Mouse (Mus musculus) regulatory T cell (primary cell): ENCODE measurements around the gene Baiap2l1.
"Not testable (repeated sequence)": the region's sequence is repeated elsewhere in the genome, so short reads cannot be mapped to it uniquely, and the experiment has no call there.

Experiments used
- in situ Hi-C: fragments of 300-600 bp; cut with MboI, MseI; formaldehyde crosslinking; loops from one replicate; pipeline ENCODE4 v1.15.1; 2025; ENCODE audit warnings: high pct_unique_total_duplicates

Baiap2l1 gene

GRCm38 (mm10) chr5:144357881-144358591 is at the start of gene Baiap2l1:
Gene Baiap2l1 (minus strand): TSS chr5:144358112.
- in situ Hi-C loops = no loop called here

DNA sequence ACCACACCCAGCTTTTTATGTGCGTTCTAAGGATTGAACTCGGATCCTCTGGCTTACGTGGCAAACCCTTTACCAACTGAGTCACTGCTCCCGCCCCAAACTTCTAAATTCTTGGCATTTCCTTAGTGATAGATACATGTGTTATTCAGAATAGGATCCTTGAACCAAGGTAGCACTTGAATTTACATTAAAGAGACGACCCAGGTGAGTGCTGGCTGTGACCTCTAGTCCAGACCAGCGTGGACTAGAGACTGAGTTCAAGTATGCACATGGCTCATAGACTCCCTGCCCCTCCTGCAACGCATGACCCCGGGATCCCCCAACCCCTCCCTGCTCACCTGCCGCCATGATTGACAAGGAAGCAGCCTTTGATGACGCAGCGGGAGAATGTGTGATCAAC is 48.3 kb upstream of the Baiap2l1 start:
- in situ Hi-C loops = no loop called here

DNA sequence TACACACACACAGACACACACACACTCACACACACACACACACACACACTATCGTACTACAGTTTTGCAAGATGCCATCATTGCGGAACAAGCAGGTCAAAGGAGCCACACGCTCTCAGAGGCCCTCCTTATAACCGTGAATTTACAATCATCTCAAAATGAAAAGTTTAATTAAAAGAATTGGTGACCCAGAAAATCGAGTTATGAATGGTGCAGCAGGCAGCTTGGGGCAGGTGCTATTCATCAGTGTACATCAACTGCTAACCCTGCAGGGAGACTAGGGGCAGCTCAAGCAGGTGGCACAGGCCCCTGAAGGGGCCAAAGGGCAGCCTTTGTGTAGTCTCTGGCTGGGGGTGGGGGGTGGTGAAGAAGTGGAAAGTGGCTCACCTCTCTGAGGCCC is 42.9 kb upstream of the Baiap2l1 start:
- in situ Hi-C loops = no loop called here

DNA sequence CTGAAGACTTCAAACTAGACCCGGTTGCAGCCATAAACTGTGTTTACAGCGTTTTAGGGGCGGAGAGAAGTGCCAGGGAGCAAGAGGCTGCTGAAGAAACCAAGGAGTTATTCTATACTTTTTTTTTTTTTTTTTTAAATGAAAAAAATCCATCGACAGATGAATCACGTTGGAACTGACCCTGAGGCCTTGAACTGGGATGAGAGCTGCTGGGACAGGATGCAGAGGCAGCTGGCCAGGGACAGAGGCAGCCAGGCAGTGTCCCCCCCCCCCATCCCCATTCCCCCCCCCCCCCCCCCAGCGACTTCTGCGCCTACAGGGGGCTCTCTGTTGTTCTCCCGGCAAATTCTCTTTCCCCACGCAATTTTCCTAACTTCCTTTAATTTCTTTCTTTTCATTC is 39.7 kb upstream of the Baiap2l1 start:
- in situ Hi-C loops = no loop called here

DNA sequence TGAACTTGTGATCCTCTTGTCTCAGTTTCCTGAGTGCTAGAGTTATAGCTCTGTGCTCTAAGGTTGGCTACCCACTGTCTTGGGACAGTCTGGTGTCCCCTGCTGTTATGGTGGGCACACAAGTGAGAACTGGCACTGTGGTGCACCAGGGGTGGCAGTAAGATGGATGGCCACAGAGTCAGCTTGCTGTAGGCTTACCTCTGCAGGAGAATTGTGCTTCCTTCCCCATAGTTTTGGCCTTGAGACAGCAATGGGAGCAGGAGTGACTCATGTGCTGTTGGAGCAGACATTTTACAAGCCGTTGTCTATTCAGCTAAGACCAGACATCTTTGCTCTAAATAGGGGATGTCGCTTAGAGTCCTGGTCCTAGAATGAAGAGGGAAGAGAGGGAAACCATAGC is 36.2 kb upstream of the Baiap2l1 start:
- in situ Hi-C loops = no loop called here

- in situ Hi-C loops = loop anchor here (5.0 kb wide), 1 partner anchor 349 kb away; no protein-coding TSS in a partner anchor
Observed at GRCm38 (mm10) chr5:144387851-144388250, 29.9 kb upstream of the Baiap2l1 start.

GRCm38 (mm10) chr5:144383936-144384335 is 26.0 kb upstream of the Baiap2l1 start:
- in situ Hi-C loops = no loop called here

DNA sequence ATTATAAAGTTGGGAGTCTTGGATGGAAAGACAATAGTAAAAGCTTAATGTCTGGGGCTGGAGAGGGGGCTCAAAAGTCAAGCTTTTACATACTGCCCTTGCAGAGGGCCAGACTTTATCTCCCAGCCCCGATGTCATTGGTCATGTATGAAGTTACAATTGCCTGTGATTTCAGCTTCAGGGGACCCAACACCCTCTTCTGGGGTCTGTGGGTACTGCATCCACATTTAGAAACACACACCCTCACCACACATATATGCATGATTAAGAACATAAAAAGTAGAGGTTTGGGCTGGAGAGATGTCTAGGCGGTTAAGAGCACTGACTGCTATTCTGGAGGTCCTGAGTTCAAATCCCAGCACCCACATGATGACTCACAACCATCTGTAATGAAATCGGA is 23.9 kb upstream of the Baiap2l1 start:
- in situ Hi-C loops = no loop called here

GRCm38 (mm10) chr5:144380689-144381088 is 22.8 kb upstream of the Baiap2l1 start:
- in situ Hi-C loops = no loop called here

DNA sequence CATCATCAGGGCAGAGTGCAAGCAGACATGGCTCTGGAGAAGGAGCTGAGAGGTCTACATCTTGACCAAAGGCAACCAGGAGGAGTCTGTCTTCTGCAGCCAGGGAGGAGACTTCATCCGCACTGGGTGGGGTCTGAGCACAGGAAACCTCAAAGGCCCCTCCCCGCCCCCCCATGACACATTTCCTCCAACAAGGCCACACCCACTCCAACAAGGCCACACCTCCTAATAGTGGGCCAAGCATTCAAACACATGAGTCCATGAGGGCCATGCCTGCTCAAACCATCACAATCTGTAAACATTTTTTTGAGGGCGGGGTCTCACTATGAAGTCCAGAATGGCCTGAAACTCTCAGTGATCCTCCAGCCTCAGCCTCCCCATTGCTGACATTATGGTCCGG is 21.5 kb upstream of the Baiap2l1 start:
- in situ Hi-C loops = no loop called here

GRCm38 (mm10) chr5:144372885-144373284 is 15.0 kb upstream of the Baiap2l1 start:
- in situ Hi-C loops = no loop called here

GRCm38 (mm10) chr5:144372177-144372576 is 14.3 kb upstream of the Baiap2l1 start:
- in situ Hi-C loops = no loop called here

- in situ Hi-C loops = no loop called here
Observed at GRCm38 (mm10) chr5:144370986-144371385, 13.1 kb upstream of the Baiap2l1 start.

DNA sequence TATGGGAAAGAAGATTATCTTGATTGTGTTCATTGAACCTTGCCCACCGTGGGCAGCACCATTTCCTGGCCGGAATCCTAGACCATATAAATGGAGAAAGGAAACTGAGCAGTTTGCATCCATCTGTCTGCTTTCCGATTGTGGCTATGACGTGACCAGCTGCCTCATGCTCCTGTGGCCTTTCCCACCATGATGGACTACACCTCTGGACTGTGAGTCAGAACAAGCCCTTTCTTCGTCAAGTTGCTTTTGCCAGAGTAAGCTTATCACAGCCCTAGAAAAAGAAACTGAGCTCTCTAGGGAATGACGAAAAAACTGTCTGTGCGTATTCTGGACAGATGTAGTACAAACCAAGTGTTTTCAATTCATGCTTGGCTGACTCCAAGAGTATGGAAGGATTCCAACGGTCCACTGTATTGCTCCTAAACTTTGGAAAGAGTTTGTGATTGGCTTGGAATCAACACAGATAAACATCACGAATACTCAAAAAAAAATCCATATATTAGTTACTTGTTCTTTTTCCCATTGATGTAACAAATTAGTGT is 10.8 kb upstream of the Baiap2l1 start:
- in situ Hi-C loops = no loop called here

- in situ Hi-C loops = not testable (repeated sequence)
Observed at GRCm38 (mm10) chr5:144366551-144366950, 8.6 kb upstream of the Baiap2l1 start.

GRCm38 (mm10) chr5:144364680-144365357 is 6.9 kb upstream of the Baiap2l1 start:
- in situ Hi-C loops = no loop called here

- in situ Hi-C loops = no loop called here
Observed at GRCm38 (mm10) chr5:144360346-144360745, 2.4 kb upstream of the Baiap2l1 start.

GRCm38 (mm10) chr5:144359886-144360285 is 2.0 kb upstream of the Baiap2l1 start:
- in situ Hi-C loops = no loop called here

DNA sequence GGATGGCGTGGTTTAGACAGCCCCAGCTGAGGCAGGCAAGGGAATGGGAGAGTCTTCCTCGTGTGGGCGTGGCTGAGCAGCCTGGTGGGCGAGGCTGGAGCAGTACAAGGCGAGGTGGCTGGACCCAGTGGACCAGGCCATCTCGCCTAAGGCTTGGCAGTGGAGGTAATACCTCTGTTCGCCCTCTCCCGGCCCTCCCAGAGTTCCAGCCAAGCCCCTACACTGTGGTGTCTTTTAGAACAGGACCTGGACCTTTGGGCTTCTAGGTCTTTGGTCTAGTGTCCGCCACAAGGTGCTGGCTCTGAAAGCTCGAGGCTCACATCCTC is 643 bp upstream of the Baiap2l1 start:
- in situ Hi-C loops = no loop called here

GRCm38 (mm10) chr5:144357551-144357880 is 396 bp downstream of the Baiap2l1 start:
- in situ Hi-C loops = no loop called here

GRCm38 (mm10) chr5:144356776-144357455 is 996 bp downstream of the Baiap2l1 start:
- in situ Hi-C loops = no loop called here

GRCm38 (mm10) chr5:144352250-144353047 is 5.5 kb downstream of the Baiap2l1 start:
- in situ Hi-C loops = no loop called here
